Mouse (Mus musculus) frontal cortex, adult 2 months (tissue): ENCODE results near the gene Prdx6b. TPM values are rescaled to one million over a fixed set of nuclear protein-coding genes. Genes with fewer than 3 reads are reported as not detected.

Experiments
- DNase-seq, 2 experiments: peaks; one replicate each; pipeline ENCODE4 v3.0.0; 2022; ENCODE audit warnings: low spot score in 1 of 2; ENCODE audit errors: extremely low spot score in 1 of 2
- polyA plus RNA-seq: library from polyadenylated mRNA; depleted of rRNA; stranded (reverse); fragments of >200 nt; gene quantifications from 2 replicates; pipeline ENCODE4 v1.2.3, GENCODE M21; 2012; rRNA removed

The Prdx6b gene
- polyA plus RNA-seq, 1 experiment, result not detected

- no peak for DNase-seq
Measured at GRCm38 (mm10) chr2:80322878-80323277, 30.6 kb downstream of the Prdx6b start.

DNA sequence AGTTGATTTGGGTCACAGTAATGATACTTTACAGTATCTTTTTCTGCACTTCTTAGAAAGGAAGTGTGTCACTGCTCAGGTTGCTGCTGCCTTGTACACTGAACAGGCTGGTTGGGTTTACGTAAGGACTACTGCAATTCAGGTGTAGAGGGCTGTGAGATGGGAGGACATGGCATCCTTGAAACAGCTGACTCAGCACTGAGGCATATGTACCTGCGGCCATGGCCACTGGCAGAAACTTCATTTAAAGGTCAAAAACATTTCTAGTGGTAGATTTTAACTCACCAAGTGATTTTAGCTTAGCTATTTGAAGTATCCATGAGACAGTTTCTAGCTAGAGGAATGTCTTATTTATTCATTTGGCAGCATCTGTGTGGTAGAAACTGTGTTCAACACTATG lies 33.5 kb downstream of the Prdx6b start:
- no peak for DNase-seq

- no peak for DNase-seq
Measured at GRCm38 (mm10) chr2:80327272-80327671, 35.0 kb downstream of the Prdx6b start.

DNA sequence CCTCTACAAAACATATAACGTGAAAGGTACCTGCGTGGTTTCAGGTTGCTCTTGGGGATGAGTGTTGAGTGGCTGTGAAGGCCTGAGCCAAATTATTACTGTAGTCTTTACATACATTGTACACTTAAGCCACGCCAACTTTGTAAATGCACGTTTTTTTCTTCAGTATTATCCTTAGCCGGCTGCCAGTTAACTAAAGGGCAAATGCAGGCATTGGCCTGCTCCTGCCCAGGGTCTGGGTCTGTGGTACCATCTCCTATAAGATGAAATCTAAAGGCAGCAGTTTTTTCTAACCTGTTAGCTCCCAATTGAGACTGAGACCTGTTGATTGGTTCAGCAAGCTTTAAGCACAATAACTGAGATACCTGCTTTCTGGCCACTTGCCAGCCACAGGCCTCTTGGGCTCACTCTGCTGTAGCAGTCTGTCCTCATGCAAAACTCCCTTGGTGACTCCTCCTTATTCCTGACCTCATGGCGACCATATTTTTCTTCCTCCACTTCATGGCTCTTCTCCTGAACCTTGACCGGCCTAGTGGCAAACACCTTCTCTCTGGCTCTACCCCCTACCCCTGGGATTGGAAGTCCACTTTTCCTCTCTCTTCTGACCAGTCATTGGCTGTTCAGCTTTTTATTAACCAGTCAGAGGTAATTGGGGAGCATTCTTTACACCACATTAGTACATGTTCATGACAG lies 36.8 kb downstream of the Prdx6b start:
- no peak for DNase-seq

DNA sequence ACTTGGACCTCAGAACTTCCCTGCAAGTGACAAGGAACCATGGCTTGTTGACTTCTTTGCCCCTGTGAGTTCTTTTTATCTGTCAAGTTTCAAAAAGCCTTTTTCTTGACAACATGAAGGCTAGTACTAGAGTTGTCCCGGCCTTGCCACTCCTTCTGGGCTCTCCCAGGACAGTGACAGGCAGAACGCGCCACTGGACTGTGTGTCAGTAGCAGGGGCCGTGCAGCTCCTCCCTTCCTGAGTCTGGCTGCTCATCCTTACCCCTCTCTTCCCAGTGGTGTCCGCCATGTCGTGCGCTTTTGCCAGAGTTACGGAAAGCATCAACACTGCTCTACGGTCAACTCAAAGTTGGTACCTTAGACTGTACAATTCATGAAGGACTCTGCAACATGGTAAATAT lies 48.3 kb downstream of the Prdx6b start:
- DNase-seq, result no peak

Other genes with a start within 250 kb of the Prdx6b start
- 62.9 and 86.1 TPM in 2 replicates for gene Pde1a, start 163.0 kb upstream of the Prdx6b start, polyA plus RNA-seq
- gene Dnajc10, start 23.0 kb downstream of the Prdx6b start, polyA plus RNA-seq, result 43.3 and 45.0 TPM in 2 replicates
- gene Frzb, start 155.2 kb downstream of the Prdx6b start, polyA plus RNA-seq, result 44.1 and 45.1 TPM in 2 replicates